Mouse (Mus musculus): ENCODE results near the gene Dapp1. TPM values are rescaled to one million over a fixed set of nuclear protein-coding genes. Genes with fewer than 3 reads are reported as not detected.
A peak's percentile ranks its signal among the peaks of the same experiment; 100 is the strongest.
"Not testable (repeated sequence)": the region's sequence is repeated elsewhere in the genome, so short reads cannot be mapped to it uniquely, and the experiment has no call there.

The Dapp1 gene
- polyA plus RNA-seq, 1 experiment from 2014 or later: 2.9 TPM

GRCm38 (mm10) chr3:137952914-137953880, 28.1 kb downstream of the Dapp1 start:
- WGBS: 66% methylated on average over 14 of the region's 14 CpGs
- ATAC-seq (ENCODE audit: insufficient number of reproducible peaks, insufficient read depth, low FRiP score, low TSS enrichment, low read depth): no peak
- no peaks in the 10 kb centered on the region for H3K36me3 ChIP-seq
- no peaks in the 10 kb centered on the region for H3K27me3 ChIP-seq
- H3K4me3 ChIP-seq (replicated peaks): no peak overlapping the region
- H3K4me1 ChIP-seq (replicated peaks): peaks cover 33% of the 10 kb centered on the region
- peak overlapping the region; percentile 62; the same call in 1 of the 2 replicates for H3K27ac ChIP-seq
- no peak overlapping the region for H3K9ac ChIP-seq (replicated peaks)
- H3K4me2 ChIP-seq: no peak overlapping the region
- H3K9me3 ChIP-seq: no peaks in the 10 kb centered on the region

- WGBS: 62% methylated on average over 4 of the region's 4 CpGs
- H3K27ac ChIP-seq: peak overlapping the region; percentile 62
- no peak overlapping the region for H3K9ac ChIP-seq (replicated peaks)
- H3K4me1 ChIP-seq (replicated peaks): peaks cover 33% of the 10 kb centered on the region
- ATAC-seq (ENCODE audit: insufficient number of reproducible peaks, insufficient read depth, low FRiP score, low TSS enrichment, low read depth): peak; percentile 76; the same call in 1 of the 2 replicates
- no peak overlapping the region for H3K4me3 ChIP-seq (replicated peaks)
- H3K4me2 ChIP-seq: no peak overlapping the region
- H3K27me3 ChIP-seq: no peaks in the 10 kb centered on the region
- no peaks in the 10 kb centered on the region for H3K36me3 ChIP-seq
- H3K9me3 ChIP-seq: no peaks in the 10 kb centered on the region
Observed at GRCm38 (mm10) chr3:137952225-137952913, 29.0 kb downstream of the Dapp1 start.

GRCm38 (mm10) chr3:137951819-137952218, 29.5 kb downstream of the Dapp1 start:
- Histone ChIP-seq H3K36me3 (no peaks in the 10 kb centered on the region), H3K9me3 (no peaks in the 10 kb centered on the region), H3K4me2 (no peak overlapping the region), H3K27me3 (no peaks in the 10 kb centered on the region), H3K4me1 (replicated peaks) (peaks cover 33% of the 10 kb centered on the region), H3K27ac (peak overlapping the region; percentile 62; the same call in 1 of the 2 replicates), H3K4me3 (replicated peaks) (no peak overlapping the region), H3K9ac (replicated peaks) (no peak overlapping the region)
- ATAC-seq (ENCODE audit: insufficient number of reproducible peaks, insufficient read depth, low FRiP score, low TSS enrichment, low read depth): peak; percentile 23; the same call in 1 of the 2 replicates
- WGBS: 22% methylated on average over 7 of the region's 7 CpGs

GRCm38 (mm10) chr3:137951302-137951701, 30.0 kb downstream of the Dapp1 start:
- 90% methylated on average over 3 of the region's 3 CpGs for WGBS
- H3K27ac ChIP-seq; H3K9ac ChIP-seq (replicated peaks); H3K4me2 ChIP-seq; H3K36me3 ChIP-seq; H3K27me3 ChIP-seq; H3K4me3 ChIP-seq (replicated peaks); H3K9me3 ChIP-seq; ATAC-seq (ENCODE audit: insufficient number of reproducible peaks, insufficient read depth, low FRiP score, low TSS enrichment, low read depth): not testable (repeated sequence)
- H3K4me1 ChIP-seq (replicated peaks): peaks cover 33% of the 10 kb centered on the region

- H3K27me3 ChIP-seq: no peaks in the 10 kb centered on the region
- H3K4me3 ChIP-seq (replicated peaks): no peak overlapping the region
- H3K9ac ChIP-seq (replicated peaks): no peak overlapping the region
- H3K4me2 ChIP-seq: no peak overlapping the region
- no peaks in the 10 kb centered on the region for H3K9me3 ChIP-seq
- H3K36me3 ChIP-seq: no peaks in the 10 kb centered on the region
- no peak overlapping the region for H3K27ac ChIP-seq
- peaks cover 24% of the 10 kb centered on the region for H3K4me1 ChIP-seq (replicated peaks)
- WGBS: 79% methylated on average over 10 of the region's 10 CpGs
- ATAC-seq (ENCODE audit: insufficient number of reproducible peaks, insufficient read depth, low FRiP score, low TSS enrichment, low read depth): no peak
Observed at GRCm38 (mm10) chr3:137950191-137950885, 31.0 kb downstream of the Dapp1 start.

GRCm38 (mm10) chr3:137947525-137947924, 33.8 kb downstream of the Dapp1 start:
- no peaks in the 10 kb centered on the region for H3K9me3 ChIP-seq
- H3K4me2 ChIP-seq: no peak overlapping the region
- no peak for ATAC-seq (ENCODE audit: insufficient number of reproducible peaks, insufficient read depth, low FRiP score, low TSS enrichment, low read depth)
- no peak overlapping the region for H3K4me3 ChIP-seq (replicated peaks)
- H3K36me3 ChIP-seq: no peaks in the 10 kb centered on the region
- H3K27ac ChIP-seq: no peak overlapping the region
- H3K27me3 ChIP-seq: no peaks in the 10 kb centered on the region
- whole genome bisulfite sequencing: 83% methylated on average over 4 of the region's 4 CpGs
- H3K4me1 ChIP-seq (replicated peaks): peaks cover 8% of the 10 kb centered on the region
- H3K9ac ChIP-seq (replicated peaks): no peak overlapping the region

GRCm38 (mm10) chr3:137946827-137947226, 34.5 kb downstream of the Dapp1 start:
- H3K4me1 ChIP-seq (replicated peaks): peaks cover 2% of the 10 kb centered on the region; the same call in 1 of the 2 replicates
- H3K4me2 ChIP-seq: no peak overlapping the region
- H3K9me3 ChIP-seq: no peaks in the 10 kb centered on the region
- H3K36me3 ChIP-seq: no peaks in the 10 kb centered on the region
- no peak overlapping the region for H3K4me3 ChIP-seq (replicated peaks)
- H3K9ac ChIP-seq (replicated peaks): no peak overlapping the region
- no peak overlapping the region for H3K27ac ChIP-seq
- WGBS: 80% methylated on average over 3 of the region's 3 CpGs
- H3K27me3 ChIP-seq: no peaks in the 10 kb centered on the region
- ATAC-seq (ENCODE audit: insufficient number of reproducible peaks, insufficient read depth, low FRiP score, low TSS enrichment, low read depth): no peak

GRCm38 (mm10) chr3:137943737-137944154, 37.6 kb downstream of the Dapp1 start:
- Histone ChIP-seq H3K4me2 (no peak overlapping the region), H3K27ac (no peak overlapping the region), H3K9ac (replicated peaks) (no peak overlapping the region), H3K27me3 (no peaks in the 10 kb centered on the region), H3K4me3 (replicated peaks) (no peak overlapping the region), H3K4me1 (replicated peaks) (no peaks in the 10 kb centered on the region), H3K9me3 (no peaks in the 10 kb centered on the region), H3K36me3 (no peaks in the 10 kb centered on the region)
- WGBS: 64% methylated on average over 6 of the region's 6 CpGs
- no peak for ATAC-seq (ENCODE audit: insufficient number of reproducible peaks, insufficient read depth, low FRiP score, low TSS enrichment, low read depth)

- H3K27ac ChIP-seq: no peak overlapping the region
- 86% methylated on average over 12 of the region's 12 CpGs for WGBS
Observed at GRCm38 (mm10) chr3:137942098-137942622, 39.2 kb downstream of the Dapp1 start.

GRCm38 (mm10) chr3:137941555-137941954, 39.8 kb downstream of the Dapp1 start:
- Histone ChIP-seq H3K4me1 (replicated peaks) (no peaks in the 10 kb centered on the region), H3K27me3 (no peaks in the 10 kb centered on the region), H3K4me3 (replicated peaks) (no peak overlapping the region), H3K27ac (no peak overlapping the region), H3K9me3 (no peaks in the 10 kb centered on the region), H3K36me3 (no peaks in the 10 kb centered on the region), H3K9ac (replicated peaks) (no peak overlapping the region), H3K4me2 (no peak overlapping the region)
- ATAC-seq (ENCODE audit: insufficient number of reproducible peaks, insufficient read depth, low FRiP score, low TSS enrichment, low read depth): no peak

More at GRCm38 (mm10) chr3:137942098-137942622, 39.2 kb downstream of the Dapp1 start:
- no peaks in the 10 kb centered on the region for H3K36me3 ChIP-seq
- no peaks in the 10 kb centered on the region for H3K9me3 ChIP-seq
- no peak overlapping the region for H3K4me3 ChIP-seq (replicated peaks)
- H3K27me3 ChIP-seq: no peaks in the 10 kb centered on the region
- H3K9ac ChIP-seq (replicated peaks): no peak overlapping the region
- no peaks in the 10 kb centered on the region for H3K4me1 ChIP-seq (replicated peaks)
- no peak overlapping the region for H3K4me2 ChIP-seq
- ATAC-seq (ENCODE audit: insufficient number of reproducible peaks, insufficient read depth, low FRiP score, low TSS enrichment, low read depth): no peak

- ATAC-seq (ENCODE audit: insufficient number of reproducible peaks, insufficient read depth, low FRiP score, low TSS enrichment, low read depth): no peak
- Histone ChIP-seq H3K27ac (no peak overlapping the region), H3K9ac (replicated peaks) (no peak overlapping the region), H3K9me3 (no peaks in the 10 kb centered on the region), H3K4me3 (replicated peaks) (no peak overlapping the region), H3K36me3 (no peaks in the 10 kb centered on the region), H3K4me2 (no peak overlapping the region), H3K4me1 (replicated peaks) (no peaks in the 10 kb centered on the region), H3K27me3 (no peaks in the 10 kb centered on the region)
- 69% methylated on average over 4 of the region's 4 CpGs for WGBS
Observed at GRCm38 (mm10) chr3:137940757-137941156, 40.6 kb downstream of the Dapp1 start.
